9 mouse cellular contexts compared by ENCODE assay signal in the genomic region with DNA sequence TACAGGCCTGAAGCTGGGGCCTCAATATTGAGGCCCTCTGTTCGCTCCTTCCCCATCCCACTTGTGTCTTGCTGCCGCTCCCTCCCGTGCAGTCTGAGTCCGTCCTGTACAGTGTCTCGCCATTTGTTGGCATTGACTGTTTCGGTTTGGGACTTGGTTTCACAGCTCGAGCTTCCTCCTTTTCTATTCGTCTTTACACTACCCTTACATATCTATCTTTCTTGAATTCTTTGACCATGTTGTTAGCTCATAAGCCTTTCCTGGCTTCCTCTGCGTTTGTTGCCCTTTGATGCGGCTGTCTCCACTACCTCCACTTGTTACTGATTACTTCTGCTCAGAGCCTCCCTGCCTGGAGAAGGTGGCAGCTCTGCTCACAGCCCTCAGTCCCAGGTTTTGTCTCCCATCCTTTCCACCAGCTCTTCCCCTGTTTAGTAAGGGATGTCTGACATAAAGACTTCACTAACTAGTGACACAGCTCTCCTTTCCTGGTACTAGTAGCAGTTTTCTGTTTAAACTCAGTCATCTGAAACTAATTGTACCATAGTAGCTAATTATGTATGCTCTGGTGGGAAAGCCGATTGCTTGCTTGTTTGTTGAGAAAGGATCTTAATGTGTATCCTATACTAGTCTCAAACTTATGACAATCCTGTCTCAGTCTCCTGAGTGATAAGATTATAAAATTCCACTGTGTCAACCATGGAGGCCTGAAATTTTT. TPM values are rescaled to one million over a fixed set of nuclear protein-coding genes. Genes with fewer than 3 reads are reported as not detected.
A peak's percentile ranks its signal among the peaks of the same experiment; 100 is the strongest.
DNase-seq lines count a peak whose midpoint lies in the region; ATAC-seq and TF ChIP-seq lines count a peak whose summit lies in the region.
"Had no signal": no experiment of that assay in that cellular context is flagged by ENCODE, and none has a peak within 500 bp of the region (broad histone marks: within the 10 kb centered on the region; RNA-seq: fewer than 3 reads in every experiment).

No protein-coding gene starts in this region.

- H3K27ac ChIP-seq in midbrain, embryonic 12.5 days (replicated peaks): 0 out of 2 replicates have a peak overlapping the region, but pooled peaks have one; percentile 35
- no peak overlapping the region for H3K27ac ChIP-seq in midbrain, embryonic 16.5 days (ENCODE audit: low read length)
- H3K27ac ChIP-seq in forebrain, embryonic 12.5 days: peak overlapping the region; percentile 72; the same call in 1 of the 2 replicates
- H3K27ac ChIP-seq in neural tube, embryonic 15.5 days (replicated peaks): no peak overlapping the region
- no peak overlapping the region for H3K27ac ChIP-seq in intestine, postnatal 0 days (ENCODE audit: low read depth, low read length)
- H3K27ac ChIP-seq: limb, embryonic 15.5 days had no signal

- peaks cover 29% of the 10 kb centered on the region for H3K36me3 ChIP-seq in midbrain, embryonic 12.5 days
- peaks cover 2% of the 10 kb centered on the region; the same call in 1 of the 2 replicates for H3K36me3 ChIP-seq in midbrain, embryonic 16.5 days (ENCODE audit: control insufficient read depth, insufficient read depth, low read length)
- peaks cover 16% of the 10 kb centered on the region for H3K36me3 ChIP-seq in forebrain, embryonic 12.5 days (replicated peaks)
- peaks cover 13% of the 10 kb centered on the region; the same call in 1 of the 2 replicates for H3K36me3 ChIP-seq in neural tube, embryonic 15.5 days
- peaks cover 7% of the 10 kb centered on the region; the same call in 1 of the 2 replicates for H3K36me3 ChIP-seq in intestine, postnatal 0 days (ENCODE audit: control insufficient read depth, insufficient read depth)

- 72% methylated on average over 11 of the region's 11 CpGs for WGBS in midbrain, embryonic 12.5 days
- 73% methylated on average over 11 of the region's 11 CpGs for WGBS in midbrain, embryonic 16.5 days
- WGBS in forebrain, embryonic 12.5 days: 53% methylated on average over 11 of the region's 11 CpGs
- WGBS in neural tube, embryonic 15.5 days: 66% methylated on average over 11 of the region's 11 CpGs
- 83% methylated on average over 11 of the region's 11 CpGs for WGBS in intestine, postnatal 0 days

- TF ChIP-seq CTCF in intestine, postnatal 0 days (IDR thresholded peaks at IDR 0.05; ENCODE audit: low read depth): no peak

- H3K4me3 ChIP-seq in midbrain, embryonic 12.5 days: no peak overlapping the region
- no peak overlapping the region for H3K4me3 ChIP-seq in midbrain, embryonic 16.5 days (ENCODE audit: low read depth, low read length)
- H3K4me3 ChIP-seq in forebrain, embryonic 12.5 days (replicated peaks): no peak overlapping the region
- no peak overlapping the region for H3K4me3 ChIP-seq in neural tube, embryonic 15.5 days (replicated peaks)
- H3K4me3 ChIP-seq in intestine, postnatal 0 days (ENCODE audit: low read depth, low read length): no peak overlapping the region
- H3K4me3 ChIP-seq: limb, embryonic 15.5 days had no signal

- H3K27me3 ChIP-seq in midbrain, embryonic 12.5 days: no peaks in the 10 kb centered on the region
- H3K27me3 ChIP-seq in midbrain, embryonic 16.5 days (ENCODE audit: control insufficient read depth, insufficient read depth, low read depth, low read length): no peaks in the 10 kb centered on the region
- no peaks in the 10 kb centered on the region for H3K27me3 ChIP-seq in forebrain, embryonic 12.5 days
- H3K27me3 ChIP-seq in neural tube, embryonic 15.5 days (replicated peaks): no peaks in the 10 kb centered on the region
- H3K27me3 ChIP-seq in intestine, postnatal 0 days (replicated peaks; ENCODE audit: control insufficient read depth, insufficient read depth, low read length): no peaks in the 10 kb centered on the region
- H3K27me3 ChIP-seq: limb, embryonic 15.5 days had no signal

- no peak overlapping the region for H3K9ac ChIP-seq in midbrain, embryonic 12.5 days (replicated peaks)
- H3K9ac ChIP-seq in midbrain, embryonic 16.5 days (ENCODE audit: low read depth, low read length): no peak overlapping the region
- H3K9ac ChIP-seq in forebrain, embryonic 12.5 days: peak overlapping the region; percentile 45
- peak overlapping the region; percentile 20; the same call in 1 of the 2 replicates for H3K9ac ChIP-seq in neural tube, embryonic 15.5 days (replicated peaks)
- no peak overlapping the region for H3K9ac ChIP-seq in intestine, postnatal 0 days (ENCODE audit: low read depth, low read length)
- H3K9ac ChIP-seq: limb, embryonic 15.5 days had no signal

- ATAC-seq in midbrain, embryonic 12.5 days (ENCODE audit: low FRiP score, low read depth): no peak
- ATAC-seq in midbrain, embryonic 16.5 days: no peak
- ATAC-seq in forebrain, embryonic 12.5 days (ENCODE audit: low FRiP score): no peak
- no peak for ATAC-seq in neural tube, embryonic 15.5 days (ENCODE audit: low FRiP score)
- no peak for ATAC-seq in intestine, postnatal 0 days

- H3K4me2 ChIP-seq in midbrain, embryonic 12.5 days (replicated peaks): peak overlapping the region; percentile 21; the same call in 1 of the 2 replicates
- H3K4me2 ChIP-seq in midbrain, embryonic 16.5 days (ENCODE audit: low read length): no peak overlapping the region; the same call in 1 of the 2 replicates
- H3K4me2 ChIP-seq in forebrain, embryonic 12.5 days: peak overlapping the region; percentile 39
- H3K4me2 ChIP-seq in neural tube, embryonic 15.5 days: peak overlapping the region; percentile 19; the same call in 1 of the 2 replicates
- no peak overlapping the region for H3K4me2 ChIP-seq in intestine, postnatal 0 days (replicated peaks; ENCODE audit: low read depth)
- H3K4me2 ChIP-seq: limb, embryonic 15.5 days had no signal

- peaks cover 24% of the 10 kb centered on the region for H3K4me1 ChIP-seq in midbrain, embryonic 12.5 days
- H3K4me1 ChIP-seq in midbrain, embryonic 16.5 days (ENCODE audit: control insufficient read depth, insufficient read depth, low read length): peaks cover 20% of the 10 kb centered on the region
- peaks cover 21% of the 10 kb centered on the region for H3K4me1 ChIP-seq in forebrain, embryonic 12.5 days
- H3K4me1 ChIP-seq in neural tube, embryonic 15.5 days: peaks cover 15% of the 10 kb centered on the region
- H3K4me1 ChIP-seq in intestine, postnatal 0 days (replicated peaks; ENCODE audit: control insufficient read depth, insufficient read depth, low read length): peaks cover 6% of the 10 kb centered on the region; the same call in 1 of the 2 replicates

- peak; percentile 34 to 40 for DNase-seq in frontal cortex, postnatal 36 days (ENCODE audit: low spot score in 2 of 2)
- no peak for DNase-seq in frontal cortex, postnatal 10 days (ENCODE audit: low spot score in 2 of 2)
- no peak for DNase-seq in adrenal gland, adult (ENCODE audit: inconsistent age in 2 of 2, low spot score in 1 of 2)

- no peaks in the 10 kb centered on the region for H3K9me3 ChIP-seq in midbrain, embryonic 12.5 days
- H3K9me3 ChIP-seq in midbrain, embryonic 16.5 days (replicated peaks; ENCODE audit: control insufficient read depth, low read length, poor library complexity, severe bottlenecking): no peaks in the 10 kb centered on the region
- no peaks in the 10 kb centered on the region for H3K9me3 ChIP-seq in forebrain, embryonic 12.5 days
- H3K9me3 ChIP-seq in neural tube, embryonic 15.5 days (replicated peaks): no peaks in the 10 kb centered on the region
- no peaks in the 10 kb centered on the region for H3K9me3 ChIP-seq in intestine, postnatal 0 days (ENCODE audit: control insufficient read depth)
- H3K9me3 ChIP-seq: limb, embryonic 15.5 days had no signal

RNA-seq across cellular contexts. Expression of gene Cetn3, which starts 3.0 kb away (rescaled TPM):
- 236 and 245 TPM in 2 replicates for polyA plus RNA-seq in midbrain, embryonic 12.5 days (2016; fragmentation: Nextera tagmentation; extraction: Ambion mirVana)
- polyA plus RNA-seq in midbrain, embryonic 16.5 days (2015; fragmentation: Nextera tagmentation; extraction: Ambion mirVana): 208 and 218 TPM in 2 replicates
- 301 and 307 TPM in 2 replicates for polyA plus RNA-seq in forebrain, embryonic 12.5 days (2016; fragmentation: Nextera tagmentation; extraction: Ambion mirVana)
- polyA plus RNA-seq in neural tube, embryonic 15.5 days (2015; fragmentation: Nextera tagmentation; extraction: Ambion mirVana): 212 and 218 TPM in 2 replicates
- 130 and 136 TPM in 2 replicates for polyA plus RNA-seq in intestine, postnatal 0 days (2015; fragmentation: Nextera tagmentation; extraction: Ambion mirVana)

Comparison
In these comparisons a context has a peak if more than half of its experiments do, and no peak if none do; other contexts are left out.
1. DNase-seq: peak in frontal cortex, postnatal 36 days (2 of 2); none in frontal cortex, postnatal 10 days (0 of 2) and adrenal gland, adult (0 of 2).
2. H3K27ac ChIP-seq: peak in midbrain, embryonic 12.5 days (single experiment) and forebrain, embryonic 12.5 days (single experiment); none in midbrain, embryonic 16.5 days (single experiment), neural tube, embryonic 15.5 days (single experiment) and intestine, postnatal 0 days (single experiment).
3. H3K4me2 ChIP-seq: peak in midbrain, embryonic 12.5 days (single experiment), forebrain, embryonic 12.5 days (single experiment) and neural tube, embryonic 15.5 days (single experiment); none in midbrain, embryonic 16.5 days (single experiment) and intestine, postnatal 0 days (single experiment).
4. H3K9ac ChIP-seq: peak in forebrain, embryonic 12.5 days (single experiment) and neural tube, embryonic 15.5 days (single experiment); none in midbrain, embryonic 12.5 days (single experiment), midbrain, embryonic 16.5 days (single experiment) and intestine, postnatal 0 days (single experiment).